In the genomic region with DNA sequence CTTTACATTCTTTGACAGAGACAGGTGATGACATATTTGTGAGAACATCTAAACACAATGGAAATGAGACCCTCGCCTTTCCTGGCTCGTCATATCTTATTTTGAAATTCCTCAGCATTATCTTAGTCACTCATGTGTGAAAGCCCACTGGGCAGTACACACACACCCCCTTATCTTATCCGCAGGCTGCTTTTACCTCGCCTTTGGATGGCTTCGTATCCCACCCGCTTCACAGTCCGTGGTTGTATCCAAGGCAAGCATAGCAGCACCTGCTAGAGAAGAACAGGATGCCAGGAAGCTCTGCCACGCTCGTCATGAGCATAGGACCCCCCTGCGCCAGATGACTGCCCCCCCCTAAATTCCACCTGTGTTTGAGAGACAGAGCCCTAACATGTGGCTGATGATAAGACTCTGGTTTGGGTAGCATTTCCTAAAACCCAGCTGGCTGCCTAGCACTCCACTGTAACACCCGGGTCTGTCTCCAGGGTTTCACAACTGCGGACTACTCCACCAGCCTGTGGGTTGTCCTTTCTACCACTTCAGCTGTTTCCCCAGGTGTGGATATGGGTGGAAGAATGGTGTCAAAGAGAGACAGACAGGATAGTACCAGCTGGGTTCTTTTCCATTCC, we compare ENCODE assay signal across 9 mouse cellular contexts.
A peak's percentile ranks its signal among the peaks of the same experiment; 100 is the strongest.
DNase-seq lines count a peak whose midpoint lies in the region; ATAC-seq lines count a peak whose summit lies in the region.
"Had no signal": no experiment of that assay in that cellular context is flagged by ENCODE, and none has a peak within 500 bp of the region (broad histone marks: within the 10 kb centered on the region; RNA-seq: fewer than 3 reads in every experiment).

No protein-coding gene starts in this region.

- no peak overlapping the region for H3K9ac ChIP-seq in hindbrain, embryonic 11.5 days (ENCODE audit: low read depth, low read length)
- H3K9ac ChIP-seq in forebrain, embryonic 12.5 days, result no peak overlapping the region
- no peak overlapping the region for H3K9ac ChIP-seq in hindbrain, embryonic 15.5 days
- H3K9ac ChIP-seq in midbrain, embryonic 16.5 days (ENCODE audit: low read depth, low read length), result no peak overlapping the region
- H3K9ac ChIP-seq: embryonic facial prominence, embryonic 13.5 days; kidney, embryonic 15.5 days had no signal

- H3K4me2 ChIP-seq in hindbrain, embryonic 11.5 days (replicated peaks; ENCODE audit: low read depth, low read length), result no peak overlapping the region
- peak overlapping the region; percentile 35; the same call in 1 of the 2 replicates for H3K4me2 ChIP-seq in forebrain, embryonic 12.5 days
- H3K4me2 ChIP-seq in hindbrain, embryonic 15.5 days, result peak overlapping the region; percentile 50
- peak overlapping the region; percentile 42; the same call in 1 of the 2 replicates for H3K4me2 ChIP-seq in midbrain, embryonic 16.5 days (ENCODE audit: low read length)
- H3K4me2 ChIP-seq: kidney, embryonic 15.5 days had no signal

- WGBS in hindbrain, embryonic 10.5 days, result 79% methylated on average over 12 of the region's 12 CpGs
- WGBS in hindbrain, embryonic 11.5 days, result 81% methylated on average over 12 of the region's 12 CpGs
- WGBS in forebrain, embryonic 12.5 days, result 80% methylated on average over 12 of the region's 12 CpGs
- 67% methylated on average over 12 of the region's 12 CpGs for WGBS in hindbrain, embryonic 15.5 days
- WGBS in midbrain, embryonic 16.5 days, result 63% methylated on average over 12 of the region's 12 CpGs

- peak overlapping the region; percentile 83 for H3K27ac ChIP-seq in hindbrain, embryonic 10.5 days
- no peak overlapping the region for H3K27ac ChIP-seq in hindbrain, embryonic 11.5 days (ENCODE audit: low read depth, low read length)
- 0 out of 2 replicates have a peak overlapping the region, but pooled peaks have one; percentile 25 for H3K27ac ChIP-seq in forebrain, embryonic 12.5 days
- peak overlapping the region; percentile 79 for H3K27ac ChIP-seq in hindbrain, embryonic 15.5 days (replicated peaks)
- peak overlapping the region; percentile 47; the same call in 1 of the 2 replicates for H3K27ac ChIP-seq in midbrain, embryonic 16.5 days (ENCODE audit: low read length)
- H3K27ac ChIP-seq: embryonic facial prominence, embryonic 13.5 days; kidney, embryonic 15.5 days had no signal

- H3K4me1 ChIP-seq in hindbrain, embryonic 10.5 days (replicated peaks), result peaks cover 42% of the 10 kb centered on the region
- 0 out of 2 replicates have a peak, but pooled peaks cover 6% of the 10 kb centered on the region for H3K4me1 ChIP-seq in hindbrain, embryonic 11.5 days (replicated peaks; ENCODE audit: control insufficient read depth, insufficient read depth, low read length)
- peaks cover 27% of the 10 kb centered on the region for H3K4me1 ChIP-seq in forebrain, embryonic 12.5 days
- H3K4me1 ChIP-seq in hindbrain, embryonic 15.5 days (replicated peaks), result peaks cover 29% of the 10 kb centered on the region
- H3K4me1 ChIP-seq in midbrain, embryonic 16.5 days (ENCODE audit: control insufficient read depth, insufficient read depth, low read length), result peaks cover 17% of the 10 kb centered on the region

- H3K36me3 ChIP-seq in hindbrain, embryonic 10.5 days, result peaks cover 32% of the 10 kb centered on the region
- peaks cover 2% of the 10 kb centered on the region; the same call in 1 of the 2 replicates for H3K36me3 ChIP-seq in hindbrain, embryonic 11.5 days (ENCODE audit: control insufficient read depth, insufficient read depth, low read length)
- H3K36me3 ChIP-seq in forebrain, embryonic 12.5 days (replicated peaks), result 0 out of 2 replicates have a peak, but pooled peaks cover 6% of the 10 kb centered on the region
- no peaks in the 10 kb centered on the region for H3K36me3 ChIP-seq in hindbrain, embryonic 15.5 days
- no peaks in the 10 kb centered on the region; the same call in 1 of the 2 replicates for H3K36me3 ChIP-seq in midbrain, embryonic 16.5 days (ENCODE audit: control insufficient read depth, insufficient read depth, low read length)

- no peaks in the 10 kb centered on the region for H3K27me3 ChIP-seq in hindbrain, embryonic 10.5 days (ENCODE audit: insufficient read depth, poor library complexity, severe bottlenecking)
- H3K27me3 ChIP-seq in hindbrain, embryonic 11.5 days (ENCODE audit: control insufficient read depth, insufficient read depth, low read length), result no peaks in the 10 kb centered on the region
- no peaks in the 10 kb centered on the region for H3K27me3 ChIP-seq in forebrain, embryonic 12.5 days
- no peaks in the 10 kb centered on the region for H3K27me3 ChIP-seq in hindbrain, embryonic 15.5 days
- H3K27me3 ChIP-seq in midbrain, embryonic 16.5 days (ENCODE audit: control insufficient read depth, insufficient read depth, low read depth, low read length), result no peaks in the 10 kb centered on the region
- H3K27me3 ChIP-seq: embryonic facial prominence, embryonic 13.5 days; kidney, embryonic 15.5 days had no signal

- H3K4me3 ChIP-seq in hindbrain, embryonic 10.5 days, result no peak overlapping the region
- H3K4me3 ChIP-seq in hindbrain, embryonic 11.5 days (ENCODE audit: low read depth, low read length), result no peak overlapping the region
- no peak overlapping the region for H3K4me3 ChIP-seq in forebrain, embryonic 12.5 days (replicated peaks)
- no peak overlapping the region for H3K4me3 ChIP-seq in hindbrain, embryonic 15.5 days
- H3K4me3 ChIP-seq in midbrain, embryonic 16.5 days (ENCODE audit: low read depth, low read length), result no peak overlapping the region
- H3K4me3 ChIP-seq: embryonic facial prominence, embryonic 13.5 days; kidney, embryonic 15.5 days had no signal

- ATAC-seq in hindbrain, embryonic 11.5 days (ENCODE audit: low FRiP score), result no peak
- no peak for ATAC-seq in forebrain, embryonic 12.5 days (ENCODE audit: low FRiP score)
- peak; percentile 24; the same call in 1 of the 2 replicates for ATAC-seq in hindbrain, embryonic 15.5 days (ENCODE audit: low FRiP score, low read depth)
- ATAC-seq in midbrain, embryonic 16.5 days, result peak; percentile 44

- DNase-seq in hindbrain, embryonic 10.5 days (ENCODE audit: low spot score), result no peak
- no peak for DNase-seq in hindbrain, embryonic 11.5 days (ENCODE audit: low spot score)
- DNase-seq in cerebellum, postnatal 10 days, result no peak
- DNase-seq in embryo, embryonic 10 days (ENCODE audit: low spot score), result no peak

- H3K9me3 ChIP-seq in hindbrain, embryonic 10.5 days, result 0 out of 2 replicates have a peak, but pooled peaks cover 4% of the 10 kb centered on the region
- no peaks in the 10 kb centered on the region for H3K9me3 ChIP-seq in hindbrain, embryonic 11.5 days (ENCODE audit: control insufficient read depth, low read length)
- H3K9me3 ChIP-seq in forebrain, embryonic 12.5 days, result peaks cover 3% of the 10 kb centered on the region; the same call in 1 of the 2 replicates
- H3K9me3 ChIP-seq in hindbrain, embryonic 15.5 days, result no peaks in the 10 kb centered on the region
- no peaks in the 10 kb centered on the region for H3K9me3 ChIP-seq in midbrain, embryonic 16.5 days (replicated peaks; ENCODE audit: control insufficient read depth, low read length, poor library complexity, severe bottlenecking)

Comparison
In these comparisons a context has a peak if more than half of its experiments do, and no peak if none do; other contexts are left out.
1. ATAC-seq: peak in hindbrain, embryonic 15.5 days (single experiment) and midbrain, embryonic 16.5 days (single experiment); none in hindbrain, embryonic 11.5 days (single experiment) and forebrain, embryonic 12.5 days (single experiment).